In the genomic region with DNA sequence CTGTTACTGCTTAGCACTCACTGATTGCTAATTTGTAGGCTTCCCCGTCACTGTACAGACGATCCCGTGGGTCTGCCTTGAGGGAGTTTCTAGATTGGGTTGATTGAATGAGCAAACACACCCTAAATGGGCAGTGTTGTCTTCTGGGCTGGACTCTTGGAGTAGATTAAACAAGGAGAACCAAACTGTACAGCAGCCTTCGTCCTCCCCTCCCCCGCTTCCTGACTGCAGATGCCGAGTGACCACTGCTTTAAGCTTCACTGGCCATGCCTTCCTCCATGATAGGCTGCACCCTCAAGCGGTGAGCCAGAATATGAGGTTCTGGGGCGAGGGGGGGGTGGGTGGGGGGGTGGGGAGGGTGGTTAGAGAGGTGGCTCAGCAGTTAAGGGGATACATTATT, we compare ENCODE assay signal across 17 mouse cellular contexts.
DNase-seq lines count a peak whose midpoint lies in the region; ATAC-seq lines count a peak whose summit lies in the region.
"Had no signal": no experiment of that assay in that cellular context is flagged by ENCODE, and none has a peak within 500 bp of the region (broad histone marks: within the 10 kb centered on the region; RNA-seq: fewer than 3 reads in every experiment).

No protein-coding gene starts in this region.

- H3K36me3 ChIP-seq in heart, embryonic 11.5 days (ENCODE audit: control insufficient read depth, insufficient read depth, low read length), result no peaks in the 10 kb centered on the region
- H3K36me3 ChIP-seq in liver, embryonic 12.5 days, result no peaks in the 10 kb centered on the region
- H3K36me3 ChIP-seq: liver, embryonic 13.5 days had no signal

- no peak overlapping the region for H3K4me2 ChIP-seq in heart, embryonic 11.5 days
- H3K4me2 ChIP-seq in liver, embryonic 12.5 days, result 0 out of 2 replicates have a peak overlapping the region, but pooled peaks have one; percentile 16
- H3K4me2 ChIP-seq: liver, embryonic 13.5 days had no signal

- H3K9ac ChIP-seq in heart, embryonic 11.5 days (ENCODE audit: low read depth, low read length), result no peak overlapping the region
- H3K9ac ChIP-seq in liver, embryonic 12.5 days, result no peak overlapping the region
- H3K9ac ChIP-seq: liver, embryonic 13.5 days had no signal

- 44% methylated on average over 8 of the region's 8 CpGs for WGBS in heart, embryonic 11.5 days (ENCODE audit: insufficient replicate concordance)
- 26% methylated on average over 8 of the region's 8 CpGs for WGBS in liver, embryonic 12.5 days (ENCODE audit: insufficient replicate concordance)

- H3K27me3 ChIP-seq in heart, embryonic 11.5 days (ENCODE audit: control insufficient read depth, insufficient read depth, low read length), result peaks cover 2% of the 10 kb centered on the region; the same call in 1 of the 2 replicates
- H3K27me3 ChIP-seq in liver, embryonic 12.5 days (replicated peaks), result no peaks in the 10 kb centered on the region
- H3K27me3 ChIP-seq: liver, embryonic 13.5 days had no signal

- ATAC-seq in heart, embryonic 11.5 days (replicated peaks; ENCODE audit: insufficient number of reproducible peaks, low FRiP score, low TSS enrichment), result no peak
- ATAC-seq in liver, embryonic 12.5 days, result no peak
- ATAC-seq: forebrain, embryonic 16.5 days; intestine, embryonic 16.5 days; midbrain, embryonic 16.5 days had no signal

- H3K4me3 ChIP-seq in heart, embryonic 11.5 days (ENCODE audit: low read depth, low read length), result no peak overlapping the region
- H3K4me3 ChIP-seq in liver, embryonic 12.5 days, result no peak overlapping the region
- H3K4me3 ChIP-seq: liver, embryonic 13.5 days had no signal

- DNase-seq in heart, postnatal 4 days, result peak; percentile 14
- no peak for DNase-seq in liver
- DNase-seq in embryo, embryonic 11 days, result peak; percentile 44
- DNase-seq in kidney, postnatal 4 days, result peak; percentile 58 to 68
- no peak for DNase-seq in layer of hippocampus, adult 8-10 months (ENCODE audit: low spot score in 2 of 2)
- no peak for DNase-seq in urinary bladder, postnatal 4 days (ENCODE audit: low spot score in 2 of 2)
- DNase-seq: cerebellum, adult 2 months; heart, adult 18-20 months; layer of hippocampus, adult 9-11 months; liver, embryonic 13.5 days; right cerebral cortex, postnatal 25 days; thymus, adult 18-20 months had no signal

- H3K9me3 ChIP-seq in heart, embryonic 11.5 days (replicated peaks; ENCODE audit: control insufficient read depth, low read length), result no peaks in the 10 kb centered on the region
- H3K9me3 ChIP-seq in liver, embryonic 12.5 days (replicated peaks), result peaks cover 5% of the 10 kb centered on the region; the same call in 1 of the 2 replicates
- H3K9me3 ChIP-seq: liver, embryonic 13.5 days had no signal

- H3K27ac ChIP-seq in heart, embryonic 11.5 days (ENCODE audit: low read depth, low read length), result no peak overlapping the region
- H3K27ac ChIP-seq in liver, embryonic 12.5 days, result no peak overlapping the region
- H3K27ac ChIP-seq: liver, embryonic 13.5 days had no signal

- H3K4me1 ChIP-seq in heart, embryonic 11.5 days (ENCODE audit: control insufficient read depth, insufficient read depth, low read length), result no peaks in the 10 kb centered on the region
- H3K4me1 ChIP-seq in liver, embryonic 12.5 days, result peaks cover 7% of the 10 kb centered on the region; the same call in 1 of the 2 replicates
- H3K4me1 ChIP-seq: liver, embryonic 13.5 days had no signal

Comparison
In these comparisons a context has a peak if more than half of its experiments do, and no peak if none do; other contexts are left out.
1. DNase-seq: peak in heart, postnatal 4 days (single experiment), embryo, embryonic 11 days (single experiment) and kidney, postnatal 4 days (2 of 2); none in liver (single experiment), layer of hippocampus, adult 8-10 months (0 of 2) and urinary bladder, postnatal 4 days (0 of 2).